Mouse (Mus musculus): ENCODE measurements around the gene Zfp39. TPM values are rescaled to one million over a fixed set of nuclear protein-coding genes. Genes with fewer than 3 reads are reported as not detected.

Gene Zfp39
- 1.4 and 2.0 TPM in 2 replicates for polyA plus RNA-seq (2012; rRNA removed; ENCODE audit: low replicate concordance)

GRCm38 (mm10) chr11:58903511-58904409 is at the start of gene Zfp39:
Zfp39 (minus strand) TSS chr11:58904225.

GRCm38 (mm10) chr11:58948542-58949479 is 44.8 kb upstream of the Zfp39 start, which contains the start of gene Hist3h2ba:
Hist3h2ba (plus strand) TSS chr11:58948920.

GRCm38 (mm10) chr11:58938322-58939087 is 34.5 kb upstream of the Zfp39 start, which contains the start of gene Rnf187:
Rnf187 (minus strand) TSS chr11:58938916.

GRCm38 (mm10) chr11:58917745-58918366 is 13.8 kb upstream of the Zfp39 start, which contains the start of gene Btnl10:
Btnl10 (plus strand) TSS chr11:58917908.

GRCm38 (mm10) chr11:58867039-58867953 is 36.7 kb downstream of the Zfp39 start, which contains the start of gene 2810021J22Rik:
2810021J22Rik (plus strand) TSS chr11:58867216.

GRCm38 (mm10) chr11:58846919-58847461 is 57.0 kb downstream of the Zfp39 start, which contains the start of gene Gm12258:
Gm12258 (plus strand) TSS chr11:58847158.

GRCm38 (mm10) chr11:58838951-58839350 is 65.1 kb downstream of the Zfp39 start, which contains the start of gene Olfr311:
Olfr311 (plus strand) TSS chr11:58839251.

Other genes starting within 250 kb of the Zfp39 start
- gene Olfr322, start 245.4 kb downstream of the Zfp39 start, polyA plus RNA-seq (2012; rRNA removed; ENCODE audit: low replicate concordance), result not detected in 2 replicates
- gene Olfr320, start 223.1 kb downstream of the Zfp39 start, polyA plus RNA-seq (2012; rRNA removed; ENCODE audit: low replicate concordance), result not detected in 2 replicates
- gene Olfr319, start 205.1 kb downstream of the Zfp39 start, polyA plus RNA-seq (2012; rRNA removed; ENCODE audit: low replicate concordance), result not detected in 2 replicates
- not detected in 2 replicates for gene Olfr318, start 180.2 kb downstream of the Zfp39 start, polyA plus RNA-seq (2012; rRNA removed; ENCODE audit: low replicate concordance)
- not detected in 2 replicates for gene Olfr317, start 165.0 kb downstream of the Zfp39 start, polyA plus RNA-seq (2012; rRNA removed; ENCODE audit: low replicate concordance)
- not detected in 2 replicates for gene Olfr316, start 151.5 kb downstream of the Zfp39 start, polyA plus RNA-seq (2012; rRNA removed; ENCODE audit: low replicate concordance)
- gene Olfr315, start 131.0 kb downstream of the Zfp39 start, polyA plus RNA-seq (2012; rRNA removed; ENCODE audit: low replicate concordance), result not detected in 2 replicates
- gene Olfr314, start 121.3 kb downstream of the Zfp39 start, polyA plus RNA-seq (2012; rRNA removed; ENCODE audit: low replicate concordance), result not detected in 2 replicates
- gene Fam183b, start 102.3 kb downstream of the Zfp39 start, polyA plus RNA-seq (2012; rRNA removed; ENCODE audit: low replicate concordance), result 0.37 and 2.4 TPM in 2 replicates
- not detected in 2 replicates for gene Olfr313, start 89.2 kb downstream of the Zfp39 start, polyA plus RNA-seq (2012; rRNA removed; ENCODE audit: low replicate concordance)
- not detected in 2 replicates for gene Olfr312, start 75.0 kb downstream of the Zfp39 start, polyA plus RNA-seq (2012; rRNA removed; ENCODE audit: low replicate concordance)
- not detected in 2 replicates for gene Olfr311, start 65.0 kb downstream of the Zfp39 start, polyA plus RNA-seq (2012; rRNA removed; ENCODE audit: low replicate concordance)
- 4.3 and 5.5 TPM in 2 replicates for gene Gm12258, start 57.1 kb downstream of the Zfp39 start, polyA plus RNA-seq (2012; rRNA removed; ENCODE audit: low replicate concordance)
- gene 2810021J22Rik, start 37.0 kb downstream of the Zfp39 start, polyA plus RNA-seq (2012; rRNA removed; ENCODE audit: low replicate concordance), result 4.6 and 5.1 TPM in 2 replicates
- not detected in 2 replicates for gene Btnl10, start 13.7 kb upstream of the Zfp39 start, polyA plus RNA-seq (2012; rRNA removed; ENCODE audit: low replicate concordance)
- gene Rnf187, start 34.7 kb upstream of the Zfp39 start, polyA plus RNA-seq (2012; rRNA removed; ENCODE audit: low replicate concordance), result 169 and 254 TPM in 2 replicates
- 0.99 and 6.7 TPM in 2 replicates for gene Hist3h2ba, start 44.7 kb upstream of the Zfp39 start, polyA plus RNA-seq (2012; rRNA removed; ENCODE audit: low replicate concordance)
- 13.4 and 31.4 TPM in 2 replicates for gene Hist3h2a, start 50.5 kb upstream of the Zfp39 start, polyA plus RNA-seq (2012; rRNA removed; ENCODE audit: low replicate concordance)
- gene Trim17, start 50.5 kb upstream of the Zfp39 start, polyA plus RNA-seq (2012; rRNA removed; ENCODE audit: low replicate concordance), result 0.36 and 0.82 TPM in 2 replicates
- 18.3 and 30.5 TPM in 2 replicates for gene Trim11, start 73.9 kb upstream of the Zfp39 start, polyA plus RNA-seq (2012; rRNA removed; ENCODE audit: low replicate concordance)
- 0.06 and 0.53 TPM in 2 replicates for gene Obscn, start 232.2 kb upstream of the Zfp39 start, polyA plus RNA-seq (2012; rRNA removed; ENCODE audit: low replicate concordance)

Data from subcutaneous adipose tissue, adult 2 months (tissue).